Mouse (Mus musculus): ENCODE results near the gene Il1rn. TPM values are rescaled to one million over a fixed set of nuclear protein-coding genes. Genes with fewer than 3 reads are reported as not detected.

Gene Il1rn
- total and polyA plus RNA-seq, 3 experiments = not detected

- no peak for TF ChIP-seq ELF1 (IDR thresholded peaks at IDR 0.05; ENCODE audit: low read depth, low read length)
- TF ChIP-seq HCFC1 (IDR thresholded peaks at IDR 0.05; ENCODE audit: low read depth, low read length) = no peak
Observed at GRCm38 (mm10) chr2:24311302-24312001, 25.2 kb upstream of the Il1rn start.

GRCm38 (mm10) chr2:24316919-24317318, 19.7 kb upstream of the Il1rn start:
- Histone ChIP-seq H3K79me2 (ENCODE audit: control insufficient read depth, insufficient read depth, low read length, poor library complexity) (no peaks in the 10 kb centered on the region), H3K36me3 (ENCODE audit: control insufficient read depth in 1 of 2, insufficient read depth in 2 of 2, low read length in 2 of 2) (no peaks in the 10 kb centered on the region), H3K27me3 (ENCODE audit: control insufficient read depth in 1 of 2, insufficient read depth in 2 of 2, low read length in 2 of 2) (no peaks in the 10 kb centered on the region), H3K9ac (ENCODE audit: control insufficient read depth, low read depth, low read length, poor library complexity, severe bottlenecking) (no peak overlapping the region), H3K27ac (ENCODE audit: control insufficient read depth, low read depth, low read length) (no peak overlapping the region), H3K4me1 (ENCODE audit: control insufficient read depth in 1 of 2, insufficient read depth in 2 of 2, low read length in 2 of 2) (no peaks in the 10 kb centered on the region), H3K9me3 (replicated peaks; ENCODE audit: insufficient read depth, low read length) (no peaks in the 10 kb centered on the region), H3K4me3 (ENCODE audit: control insufficient read depth in 1 of 2, insufficient read depth in 1 of 2, low read depth in 2 of 2, low read length in 2 of 2) (no peak overlapping the region)
- TF ChIP-seq SIN3A (IDR thresholded peaks at IDR 0.05; ENCODE audit: low read length) (no peak), JUND (IDR thresholded peaks at IDR 0.05; ENCODE audit: low read depth, low read length) (no peak), ZKSCAN1 (IDR thresholded peaks at IDR 0.05; ENCODE audit: low read depth, low read length) (no peak), RCOR1 (IDR thresholded peaks at IDR 0.05; ENCODE audit: low read depth, low read length) (no peak), POLR2AphosphoS5 (IDR thresholded peaks at IDR 0.05; ENCODE audit: borderline replicate concordance, low read depth, low read length) (no peak), MAX (IDR thresholded peaks at IDR 0.05; ENCODE audit: low read length) (no peak), NELFE (IDR thresholded peaks at IDR 0.05; ENCODE audit: low read depth, low read length) (no peak), HCFC1 (IDR thresholded peaks at IDR 0.05; ENCODE audit: low read depth, low read length) (no peak), CHD1 (IDR thresholded peaks at IDR 0.05; ENCODE audit: low read depth, low read length) (no peak), SMC3 (IDR thresholded peaks at IDR 0.05; ENCODE audit: low read depth, low read length) (no peak), BHLHE40 (IDR thresholded peaks at IDR 0.05; ENCODE audit: borderline replicate concordance, low read depth, low read length) (no peak), MEF2A (IDR thresholded peaks at IDR 0.05; ENCODE audit: extremely low read depth, insufficient replicate concordance, low read depth, low read length, poor library complexity, severe bottlenecking) (no peak), POLR2A (IDR thresholded peaks at IDR 0.05; ENCODE audit: control insufficient read depth in 1 of 2, insufficient read depth in 1 of 2, low read depth in 1 of 2, low read length in 2 of 2, poor library complexity in 1 of 2) (no peak), RAD21 (IDR thresholded peaks at IDR 0.05; ENCODE audit: low read depth, low read length) (no peak), EP300 (IDR thresholded peaks at IDR 0.05; ENCODE audit: low read depth in 1 of 2, low read length in 2 of 2) (no peak), POLR2AphosphoS2 (IDR thresholded peaks at IDR 0.05; ENCODE audit: low read length) (no peak), TCF12 (IDR thresholded peaks at IDR 0.05; ENCODE audit: low read depth, low read length) (no peak), ZMIZ1 (IDR thresholded peaks at IDR 0.05; ENCODE audit: low read depth, low read length) (no peak), TBP (IDR thresholded peaks at IDR 0.05; ENCODE audit: low read depth, low read length) (no peak)
- DNase-seq (ENCODE audit: low read depth, low spot score) = no peak

More at GRCm38 (mm10) chr2:24311302-24312001, 25.2 kb upstream of the Il1rn start:
- H3K27me3 ChIP-seq (ENCODE audit: control insufficient read depth in 1 of 2, insufficient read depth in 2 of 2, low read length in 2 of 2) = no peaks in the 10 kb centered on the region
- no peaks in the 10 kb centered on the region for H3K79me2 ChIP-seq (ENCODE audit: control insufficient read depth, insufficient read depth, low read length, poor library complexity)
- H3K27ac ChIP-seq (ENCODE audit: control insufficient read depth, low read depth, low read length) = no peak overlapping the region
- H3K4me1 ChIP-seq (ENCODE audit: control insufficient read depth in 1 of 2, insufficient read depth in 2 of 2, low read length in 2 of 2) = no peaks in the 10 kb centered on the region
- H3K9me3 ChIP-seq (replicated peaks; ENCODE audit: insufficient read depth, low read length) = no peaks in the 10 kb centered on the region
- no peak for DNase-seq (ENCODE audit: low read depth, low spot score)
- H3K9ac ChIP-seq (ENCODE audit: control insufficient read depth, low read depth, low read length, poor library complexity, severe bottlenecking) = no peak overlapping the region
- H3K4me3 ChIP-seq (ENCODE audit: control insufficient read depth in 1 of 2, insufficient read depth in 1 of 2, low read depth in 2 of 2, low read length in 2 of 2) = no peak overlapping the region
- H3K36me3 ChIP-seq (ENCODE audit: control insufficient read depth in 1 of 2, insufficient read depth in 2 of 2, low read length in 2 of 2) = no peaks in the 10 kb centered on the region

Data from MEL (cell line).